Mouse (Mus musculus) kidney, adult 2 months (tissue): ENCODE data around the gene Stk24.

Experiments
- CTCF ChIP-seq: fragments of 200-500 bp; conservative IDR thresholded peaks from 2 replicates; pipeline ENCODE4 v1.5.1; 2011; ENCODE audit warnings: low read depth, mild to moderate bottlenecking, control low read depth, low read length, moderate library complexity, mixed read lengths; ENCODE audit not compliant: insufficient read depth, insufficient read length
- POLR2A ChIP-seq: fragments of 200-500 bp; IDR thresholded peaks from one replicate; pipeline ENCODE4 v1.6.1; 2011; ENCODE audit warnings: low read depth, low read length, control low read depth

GRCm38 (mm10) chr14:121368108-121368705 is 11.6 kb downstream of the Stk24 start:
- no peak for TF ChIP-seq POLR2A
- TF ChIP-seq CTCF: no peak
